Mouse (Mus musculus) gastrocnemius, postnatal 25 days (tissue): ENCODE data around the gene Kcnt2. TPM values are rescaled to one million over a fixed set of nuclear protein-coding genes. Genes with fewer than 3 reads are reported as not detected.

Experiments
- DNase-seq: peaks from one replicate; pipeline ENCODE4 v3.0.0; 2022
- long read RNA-seq, 2 experiments: library from polyadenylated mRNA; stranded (forward); transcript quantifications; one replicate each; pipeline ENCODE4 v2.0.0; 2021
- total RNA-seq, 2 experiments: library from RNA; stranded (reverse); gene quantifications; 1 replicate in 1 of 2; 2 replicates in 1 of 2; pipeline ENCODE4 v1.2.3; 2021

Gene Kcnt2
- under 1 TPM; 0.27 to 0.41 TPM for total RNA-seq
- long read RNA-seq, experiment 1: 0 reads
- long read RNA-seq, experiment 2, partial matches to known transcripts: 0 of 1 reads
- long read RNA-seq, experiment 2, other reads (novel, unspliced or antisense): 1 of 1 reads

DNA sequence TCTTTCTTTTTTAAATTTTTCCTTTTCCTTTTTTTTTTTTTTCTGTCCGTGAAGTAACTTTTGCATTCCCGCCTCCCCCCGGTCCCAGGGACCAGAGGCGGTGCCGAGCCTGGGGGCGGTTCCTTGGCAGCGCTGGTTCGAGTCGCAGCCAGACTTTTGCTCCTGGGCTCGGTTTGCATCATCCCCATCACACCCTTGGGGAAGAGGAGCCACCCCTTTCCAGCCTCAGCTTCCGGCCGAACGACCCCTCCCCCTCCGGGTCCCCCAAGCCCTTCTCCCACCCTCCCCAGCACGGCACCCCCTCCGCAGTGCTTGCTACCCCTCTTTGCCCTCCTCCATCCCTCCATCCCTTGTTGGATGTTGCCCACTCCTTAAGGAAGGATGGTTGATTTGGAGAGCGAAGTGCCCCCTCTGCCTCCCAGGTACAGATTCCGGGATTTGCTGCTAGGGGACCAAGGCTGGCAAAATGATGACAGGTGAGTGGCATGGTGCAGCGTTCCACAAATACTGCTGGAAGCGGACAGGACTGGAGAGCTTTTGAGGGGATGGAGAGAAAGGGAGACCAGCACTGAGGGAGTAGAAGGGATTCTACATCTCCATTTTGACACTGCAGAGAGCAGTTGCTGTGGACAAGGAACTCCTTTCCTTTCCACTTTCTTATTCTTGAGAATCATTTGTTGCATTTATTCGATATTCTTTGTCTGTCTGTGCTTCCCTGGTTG is at the start of gene Kcnt2:
Gene Kcnt2 (plus strand): TSS at position 283 of the 722 bp plus-strand sequence.
- peak; percentile 55 for DNase-seq

DNA sequence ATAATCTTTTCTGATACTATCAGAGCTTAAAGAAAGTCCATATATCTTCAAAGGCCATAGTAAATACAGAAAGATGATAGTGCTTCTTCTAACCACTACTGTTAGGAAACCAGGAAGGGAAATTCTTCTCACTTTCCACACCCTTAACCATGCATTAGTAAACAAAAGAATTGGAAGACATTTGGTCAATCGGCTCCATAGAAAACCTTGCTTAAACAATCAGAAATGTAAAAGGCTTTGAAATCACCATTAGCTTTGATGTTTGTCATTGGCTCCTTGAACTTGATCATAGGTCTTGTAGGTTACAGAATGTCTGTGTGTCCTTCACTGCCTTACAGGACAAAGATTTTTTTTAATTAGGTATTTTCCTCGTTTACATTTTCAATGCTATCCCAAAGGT is 40.6 kb upstream of the Kcnt2 start:
- DNase-seq: no peak

DNA sequence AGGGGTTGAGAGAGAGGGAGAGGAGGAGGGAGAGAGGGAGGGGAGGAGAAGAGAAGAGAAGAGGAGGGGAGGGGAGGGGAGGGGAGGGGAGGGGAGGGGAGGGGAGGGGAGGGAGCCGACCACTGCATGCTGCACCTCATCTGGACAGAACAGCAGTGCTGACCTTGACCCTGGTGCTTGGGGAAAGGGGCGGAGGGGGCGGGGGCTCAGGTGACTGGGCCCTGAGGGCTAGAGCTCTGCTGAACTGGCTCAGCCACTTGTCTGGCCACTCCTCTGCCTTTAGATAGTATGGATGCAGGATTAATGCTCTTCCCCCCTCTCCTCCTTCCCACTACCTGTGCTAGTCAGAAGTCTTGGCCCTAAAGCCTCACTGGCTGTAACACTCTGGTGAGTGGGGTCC is 20.7 kb upstream of the Kcnt2 start:
- DNase-seq: no peak

DNA sequence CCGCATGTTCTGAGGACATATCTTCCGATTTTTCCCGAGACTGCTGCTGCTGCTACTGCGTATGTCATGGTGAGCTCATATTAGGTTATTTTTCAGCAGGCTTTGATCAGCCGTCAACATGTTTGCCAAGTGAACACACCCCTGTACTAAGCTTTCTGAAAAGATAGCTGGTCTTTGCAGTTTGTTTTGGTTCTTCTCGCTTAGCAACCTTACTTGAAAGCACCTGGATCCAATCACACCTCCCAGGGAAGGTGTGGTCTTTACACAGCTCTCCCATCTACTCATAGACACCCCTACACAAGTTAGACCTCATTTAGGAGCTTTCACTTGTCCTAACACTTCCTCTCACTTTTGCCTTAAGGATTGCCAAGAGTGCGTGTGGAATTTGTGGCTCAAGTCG is 19.3 kb upstream of the Kcnt2 start:
- DNase-seq: no peak

DNA sequence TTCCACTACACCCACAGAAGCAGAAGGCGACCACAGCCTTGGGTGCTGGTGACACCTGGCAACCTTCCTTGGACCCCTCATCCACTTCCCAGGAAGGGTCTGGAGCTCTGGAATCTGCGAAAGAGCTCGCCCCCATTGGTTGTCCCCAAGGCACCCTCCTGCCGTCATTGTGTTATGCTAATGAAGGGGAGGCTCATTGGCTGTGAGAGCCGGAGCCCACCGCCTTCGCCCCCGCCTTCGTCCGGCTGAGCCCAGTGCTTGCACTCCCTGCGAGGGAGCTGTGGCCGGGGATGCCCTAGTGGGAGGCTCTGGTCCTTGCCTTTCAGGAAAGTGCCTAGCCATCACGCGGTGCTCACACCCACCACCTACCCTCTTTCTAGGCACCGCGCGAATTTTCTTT is 493 bp upstream of the Kcnt2 start:
- peak; percentile 15 for DNase-seq

DNA sequence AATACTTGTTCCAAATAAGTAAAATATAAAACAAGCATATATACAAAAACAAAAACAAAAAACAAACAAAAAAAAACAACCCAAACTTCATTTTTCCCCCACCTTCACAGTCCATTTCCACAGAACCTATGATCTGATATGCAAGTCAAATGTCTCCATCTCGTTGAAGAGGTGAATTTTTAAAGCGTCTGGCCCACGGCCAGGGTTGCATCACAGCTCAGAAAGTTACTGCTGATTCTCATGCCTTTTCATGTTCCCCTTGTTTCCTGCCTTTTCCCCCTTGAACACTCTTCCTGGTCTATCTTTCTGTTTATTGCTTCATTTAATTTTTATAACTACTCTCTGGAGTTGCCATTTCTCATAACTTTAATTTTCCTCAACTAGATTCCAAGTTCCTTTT is 18.7 kb downstream of the Kcnt2 start:
- no peak for DNase-seq

DNA sequence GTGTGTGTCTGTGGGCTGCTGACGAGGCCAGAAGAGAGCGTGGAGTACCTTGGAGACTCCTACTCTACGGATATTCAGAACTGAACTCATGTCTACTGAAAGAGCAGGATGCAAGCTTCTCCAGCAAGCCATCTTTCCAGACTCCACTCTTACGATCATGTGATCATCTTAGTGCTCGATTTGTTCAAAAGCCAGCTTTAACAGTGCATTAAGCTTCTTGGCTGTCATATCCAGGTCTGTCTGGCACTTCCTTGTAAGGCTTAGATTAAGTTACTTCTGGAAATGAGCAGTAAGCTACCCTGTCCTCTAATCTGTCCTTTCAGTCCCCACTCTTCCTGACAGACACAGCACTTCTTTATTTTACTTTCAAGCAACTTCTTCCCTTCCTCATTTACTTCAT is 20.1 kb downstream of the Kcnt2 start:
- no peak for DNase-seq

DNA sequence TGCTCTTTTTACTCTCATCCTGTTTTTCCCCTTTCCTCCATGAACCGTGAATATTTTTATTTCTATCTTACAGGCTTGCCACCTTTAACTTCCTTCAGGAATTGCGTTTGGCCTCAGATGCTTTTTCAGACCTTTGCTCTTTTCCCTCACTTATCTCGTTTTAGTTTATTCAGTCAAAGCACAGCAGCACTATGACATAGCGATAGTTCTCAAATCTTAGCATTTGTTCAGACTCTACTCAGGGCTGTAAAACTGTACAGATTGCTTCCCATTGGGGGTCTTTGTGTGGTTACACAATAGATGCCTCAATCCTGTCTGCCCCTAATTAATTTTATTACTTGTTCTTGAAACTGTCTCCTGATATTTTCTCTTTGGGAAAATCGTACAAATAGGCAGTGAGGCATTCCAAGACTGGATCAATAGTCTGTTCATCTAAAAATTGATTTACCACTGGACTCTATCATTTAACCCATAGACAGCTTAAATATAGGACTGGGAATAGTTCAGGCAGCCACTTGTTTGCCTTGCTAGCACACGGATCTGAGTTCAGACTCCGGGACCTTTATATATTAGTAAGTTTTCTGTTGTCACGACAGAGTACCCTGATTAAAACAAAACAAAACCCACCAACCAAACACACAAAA is 20.8 kb downstream of the Kcnt2 start:
- DNase-seq: no peak

DNA sequence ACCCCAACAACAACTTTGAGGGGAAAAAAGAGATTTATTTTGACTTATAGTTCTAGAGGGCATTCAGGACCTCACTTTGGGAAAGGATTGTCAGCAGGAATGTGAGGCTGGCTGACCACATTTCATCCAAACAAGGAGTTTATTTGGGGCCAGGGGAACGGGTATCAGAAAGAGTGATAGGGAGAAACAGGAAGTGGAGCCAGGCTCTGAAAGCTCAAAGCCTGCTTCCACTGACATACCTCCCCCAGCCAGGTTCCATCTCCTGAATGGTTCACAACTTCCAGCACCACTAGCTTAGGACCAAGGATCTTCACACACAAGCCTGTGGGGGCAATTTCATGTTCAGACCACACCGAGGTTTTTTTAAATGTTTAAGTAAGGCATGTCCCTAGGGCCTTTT is 21.3 kb downstream of the Kcnt2 start:
- no peak for DNase-seq

DNA sequence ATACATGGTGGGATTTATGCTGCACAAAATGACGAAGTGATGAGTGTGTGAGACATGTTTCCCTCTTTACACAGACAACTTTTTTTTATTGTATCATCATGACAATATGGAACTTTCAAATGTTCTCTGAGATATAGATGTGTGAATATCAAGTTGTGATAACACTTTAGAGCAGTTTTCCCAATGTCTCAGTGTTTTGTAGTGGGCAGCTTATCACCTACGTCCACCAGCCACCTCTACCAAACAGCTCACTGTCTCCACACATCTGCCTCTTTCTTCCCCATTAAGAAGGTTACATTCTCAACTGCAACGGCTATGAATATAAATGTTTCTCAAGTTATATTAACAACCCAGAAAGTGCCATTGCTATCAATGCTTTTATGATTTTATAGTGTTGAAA is 27.7 kb downstream of the Kcnt2 start:
- no peak for DNase-seq

DNA sequence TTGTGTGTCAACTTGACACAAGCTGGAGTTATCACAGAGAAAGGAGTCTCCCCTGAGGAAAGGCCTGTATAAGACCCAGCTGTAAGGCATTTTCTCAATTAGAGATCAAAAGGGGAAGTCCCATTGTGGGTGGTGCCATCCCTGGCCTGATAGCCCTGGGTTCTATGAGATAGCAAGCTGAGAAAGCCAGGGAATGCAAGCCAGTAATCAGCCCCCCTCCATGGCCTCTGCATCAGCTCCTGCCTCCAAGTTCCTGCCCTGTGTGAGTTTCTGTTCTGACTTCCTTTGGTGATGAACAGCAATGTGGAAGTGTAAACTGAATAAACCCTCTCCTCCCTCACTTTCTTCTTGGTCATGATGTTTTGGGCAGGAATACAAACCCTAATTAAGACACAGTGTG is 29.9 kb downstream of the Kcnt2 start:
- no peak for DNase-seq

DNA sequence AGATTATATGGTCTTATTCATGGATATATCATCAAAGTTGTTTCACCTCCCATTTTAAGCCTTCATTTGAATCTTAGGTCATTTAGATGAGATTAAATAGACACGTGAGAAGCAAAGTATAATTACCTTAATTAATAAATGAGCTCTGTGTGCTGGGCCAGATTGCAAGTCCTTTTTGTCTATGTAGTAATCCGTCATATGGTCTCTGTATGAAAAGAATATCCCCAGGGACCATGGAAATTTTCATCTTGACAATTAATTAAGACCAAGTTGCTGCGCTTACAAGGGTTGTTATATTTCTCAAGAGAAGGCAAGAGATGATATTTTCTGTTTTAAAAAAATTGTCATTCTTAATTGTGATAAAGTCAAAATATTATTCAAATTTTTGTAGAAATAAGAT is 47.2 kb downstream of the Kcnt2 start:
- no peak for DNase-seq

DNA sequence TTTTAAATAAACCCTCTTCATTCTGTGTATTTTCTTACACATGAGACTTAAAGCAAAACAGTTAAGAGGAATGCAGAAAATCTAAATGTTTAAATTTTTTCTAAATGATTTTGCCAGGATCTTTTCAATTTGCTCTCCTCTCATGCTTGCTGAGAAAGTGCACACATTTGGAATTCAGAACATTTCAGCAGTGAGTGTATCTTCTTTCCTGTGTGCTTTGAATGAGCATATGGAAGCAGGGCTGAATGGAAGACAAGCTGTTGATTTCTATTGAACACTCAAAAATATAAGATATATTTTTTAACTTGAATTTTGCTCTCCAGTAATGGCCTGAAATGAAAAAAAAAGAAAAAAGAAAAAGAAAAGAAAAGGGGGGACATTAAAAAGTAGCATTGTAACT is 49.5 kb downstream of the Kcnt2 start:
- no peak for DNase-seq

DNA sequence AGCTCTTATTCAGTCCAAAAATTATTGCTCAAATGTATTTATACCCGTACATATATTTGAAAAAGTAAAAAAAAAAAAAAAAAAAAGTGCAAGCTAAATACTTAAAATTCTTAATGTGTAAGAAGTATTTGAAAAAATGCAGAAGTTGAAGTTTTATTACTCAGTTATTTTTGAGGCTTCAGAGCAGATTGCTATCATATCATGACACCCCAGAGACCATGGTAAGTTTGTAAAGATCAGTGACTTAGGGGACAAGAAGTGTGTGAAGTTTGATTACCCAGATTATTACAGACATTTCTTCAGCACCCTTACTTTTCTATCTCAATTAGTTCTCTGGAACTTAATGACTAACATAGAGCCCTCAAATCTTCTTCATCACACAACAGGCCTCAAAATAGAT is 58.3 kb downstream of the Kcnt2 start:
- DNase-seq: no peak

DNA sequence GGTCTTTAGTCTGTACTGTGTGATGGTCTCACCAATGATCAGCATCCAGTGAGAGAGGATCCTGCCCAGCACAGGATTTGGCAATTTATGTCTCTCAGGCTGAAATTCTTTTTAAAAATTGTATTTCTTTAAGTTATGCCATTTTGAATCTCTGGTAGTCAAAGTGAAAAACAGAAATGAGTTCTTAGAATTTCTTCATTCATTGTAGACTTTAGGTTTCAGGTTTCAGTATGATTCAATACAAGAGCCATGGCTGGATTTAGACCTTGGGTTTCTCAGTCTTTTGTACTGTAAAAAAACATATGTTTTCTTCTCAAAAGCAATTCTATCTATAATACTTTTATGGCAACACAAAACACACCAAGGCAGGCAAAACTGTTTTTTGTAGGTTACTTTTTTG is 59.4 kb downstream of the Kcnt2 start:
- no peak for DNase-seq

DNA sequence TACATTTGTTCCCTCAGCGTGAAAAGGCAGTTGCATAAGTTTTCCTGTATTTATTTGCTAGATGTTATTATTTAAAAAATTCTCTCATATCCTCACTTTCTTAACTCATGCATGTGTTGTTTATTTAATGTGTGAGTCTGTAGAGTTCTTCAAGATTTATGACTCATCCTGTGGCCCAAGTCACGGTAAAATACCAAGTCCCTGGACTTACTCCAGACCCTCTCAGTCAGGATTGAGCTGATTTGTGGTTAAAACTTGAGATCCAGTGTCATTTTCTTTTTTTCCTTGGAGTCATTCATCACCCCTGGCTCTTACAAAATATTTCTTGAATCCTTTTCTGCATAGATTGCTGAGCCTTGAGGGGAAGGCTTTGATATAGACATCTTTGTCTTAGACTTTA is 60.4 kb downstream of the Kcnt2 start:
- DNase-seq: no peak

DNA sequence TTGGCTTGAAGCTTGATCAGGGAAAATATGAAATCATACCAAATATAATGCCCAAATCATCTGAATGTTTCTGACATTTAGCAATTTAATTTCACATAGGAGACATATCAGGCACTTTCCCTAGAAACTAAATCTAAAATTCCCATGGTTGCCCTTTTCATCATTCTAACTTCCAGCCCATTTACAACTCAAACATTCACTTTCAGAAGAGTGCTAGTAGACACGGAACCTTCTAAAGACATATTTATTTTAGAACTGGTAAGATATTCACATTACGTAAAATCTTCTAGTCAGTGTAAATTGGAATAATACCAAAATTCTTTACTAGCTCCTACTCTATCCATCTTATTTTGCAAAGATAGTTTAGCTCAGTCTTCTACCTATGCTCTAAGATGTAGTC is 64.8 kb downstream of the Kcnt2 start:
- DNase-seq: no peak

DNA sequence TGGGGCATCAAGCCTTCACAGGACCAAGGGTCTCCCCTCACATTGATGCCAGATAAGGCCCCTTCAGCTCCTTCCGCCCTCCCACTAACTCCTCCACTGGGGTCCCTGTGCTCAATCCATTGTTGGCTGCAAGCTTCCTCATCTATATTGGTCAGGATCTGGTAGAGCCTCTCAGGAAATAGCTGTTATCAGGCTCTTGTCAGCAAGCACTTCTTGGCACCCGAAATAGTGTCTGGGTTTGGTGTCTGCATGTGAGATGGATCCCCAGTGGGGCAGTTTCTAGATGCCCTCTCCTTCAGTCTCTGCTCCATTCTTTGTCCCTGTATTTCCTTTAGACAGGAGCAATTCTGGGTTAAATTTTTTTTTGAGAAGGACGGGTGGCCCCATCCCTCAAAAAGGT is 79.1 kb downstream of the Kcnt2 start:
- no peak for DNase-seq

DNA sequence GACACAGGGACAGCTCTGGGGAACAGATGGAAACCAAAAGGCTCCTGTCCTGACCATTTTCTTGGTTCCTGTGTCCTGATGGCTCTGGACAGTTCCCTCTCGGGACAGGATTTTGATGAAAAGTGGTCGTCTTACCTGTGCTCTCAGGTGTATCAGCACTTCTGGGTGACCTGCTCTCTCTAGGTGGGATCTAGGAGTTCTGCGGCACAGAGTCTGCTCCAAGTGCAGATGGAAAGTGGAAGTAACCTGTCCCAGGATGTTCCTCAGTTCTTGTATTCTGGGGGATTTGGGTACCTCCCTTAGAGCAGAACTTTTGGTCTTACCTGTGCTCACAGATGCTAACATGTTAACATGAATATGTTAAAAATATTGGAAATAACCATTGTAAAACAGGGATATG is 80.8 kb downstream of the Kcnt2 start:
- DNase-seq: no peak

DNA sequence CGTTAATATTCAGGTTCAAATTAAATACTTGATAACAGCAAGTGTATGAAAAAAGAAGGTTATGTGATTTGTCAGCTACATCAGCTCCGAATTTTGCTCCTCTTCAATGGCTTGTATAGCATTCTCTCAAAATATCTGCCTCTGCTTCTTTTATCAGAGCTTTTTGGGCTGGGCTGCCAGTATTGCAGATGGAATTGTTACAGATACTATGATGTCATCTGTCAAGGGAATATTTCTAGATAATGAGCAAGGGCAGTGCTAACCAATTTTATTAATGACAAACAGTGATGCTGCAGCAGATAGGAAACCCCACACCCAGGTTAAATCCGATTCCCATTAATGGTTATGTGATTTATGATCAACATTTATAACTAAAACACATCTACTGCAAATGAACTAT is 87.7 kb downstream of the Kcnt2 start:
- no peak for DNase-seq

DNA sequence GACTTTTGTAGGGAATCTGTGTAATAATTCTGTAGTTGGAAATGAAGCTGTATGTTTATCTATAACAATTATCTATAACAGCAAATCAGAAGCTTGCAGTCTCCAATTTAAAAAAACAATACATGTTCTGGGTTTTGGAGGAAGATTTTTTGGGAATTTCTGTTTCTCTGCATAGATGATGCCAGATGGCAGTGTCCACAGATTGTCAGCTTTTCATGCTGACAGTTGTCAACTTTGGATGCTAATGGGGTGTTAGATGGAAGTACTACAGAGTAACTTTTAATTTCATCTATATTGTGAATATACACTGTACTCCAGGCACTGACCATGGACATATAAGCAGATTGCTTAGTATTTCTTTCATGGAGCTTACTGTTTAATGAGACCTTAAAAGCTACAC is 92.5 kb downstream of the Kcnt2 start:
- no peak for DNase-seq

DNA sequence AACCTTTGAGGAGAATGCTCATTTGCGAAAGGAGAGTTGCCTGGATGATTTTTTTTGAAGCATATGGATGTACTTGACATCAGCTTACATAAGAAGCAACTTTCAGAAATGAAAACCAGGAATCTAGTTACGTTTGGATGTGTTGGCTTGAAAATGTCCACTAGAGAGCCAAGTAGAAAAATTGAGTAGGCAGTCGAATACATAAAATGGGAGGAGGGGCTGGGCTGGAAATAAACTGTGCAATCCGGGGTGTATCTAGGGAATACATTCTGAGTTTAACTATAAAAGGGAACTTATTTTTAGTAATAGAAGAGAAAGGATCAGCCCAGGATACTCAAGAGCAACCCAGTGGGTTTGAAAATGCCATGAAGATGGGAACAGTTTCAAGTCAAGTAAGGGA is 93.4 kb downstream of the Kcnt2 start:
- DNase-seq: no peak

DNA sequence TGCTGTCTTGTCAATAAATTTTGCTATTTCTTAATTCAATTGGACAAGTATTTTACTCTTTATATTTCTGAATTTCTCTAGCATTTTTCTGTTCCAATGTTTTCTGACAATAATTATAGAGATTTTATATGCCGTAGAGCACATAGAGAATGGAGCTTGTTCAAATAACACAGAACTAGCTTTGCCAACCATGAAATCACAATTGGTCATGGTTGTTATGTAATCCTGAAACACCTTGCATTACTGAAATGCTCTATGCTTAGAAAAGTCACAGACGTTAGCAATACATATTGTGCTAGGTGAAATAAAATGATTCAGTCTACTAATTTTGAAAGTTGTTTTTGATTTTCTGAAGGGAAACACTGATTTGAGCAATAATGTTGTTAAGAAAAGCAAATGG is 118.8 kb downstream of the Kcnt2 start:
- DNase-seq: no peak

DNA sequence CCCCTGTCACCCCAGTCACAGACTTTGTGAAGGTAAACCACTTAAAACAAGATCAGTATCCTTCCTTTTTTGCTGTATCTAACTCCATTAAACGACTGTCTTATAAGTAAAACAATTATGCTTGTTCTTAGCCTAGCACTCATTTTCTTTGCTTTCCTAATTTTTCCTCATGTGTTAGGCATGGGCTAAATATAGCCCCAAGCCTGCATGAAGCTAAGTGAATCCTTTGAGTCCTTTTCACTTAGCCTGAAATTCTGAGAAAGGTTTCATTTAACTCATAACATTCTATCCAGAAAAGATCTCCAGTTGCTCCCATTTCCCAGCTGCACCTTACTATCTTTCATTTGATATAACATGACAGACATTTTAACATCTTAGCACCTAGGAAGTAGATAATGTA is 127.6 kb downstream of the Kcnt2 start:
- no peak for DNase-seq
